Mouse (Mus musculus): ENCODE data around the gene Gm20388.
"Not testable (repeated sequence)": the region's sequence is repeated elsewhere in the genome, so short reads cannot be mapped to it uniquely, and the experiment has no call there.

Gm20388 gene

GRCm38 (mm10) chr8:120337627-120338026 lies 427.0 kb downstream of the Gm20388 start:
- no peak for DNase-seq (ENCODE audit: low spot score)

DNA sequence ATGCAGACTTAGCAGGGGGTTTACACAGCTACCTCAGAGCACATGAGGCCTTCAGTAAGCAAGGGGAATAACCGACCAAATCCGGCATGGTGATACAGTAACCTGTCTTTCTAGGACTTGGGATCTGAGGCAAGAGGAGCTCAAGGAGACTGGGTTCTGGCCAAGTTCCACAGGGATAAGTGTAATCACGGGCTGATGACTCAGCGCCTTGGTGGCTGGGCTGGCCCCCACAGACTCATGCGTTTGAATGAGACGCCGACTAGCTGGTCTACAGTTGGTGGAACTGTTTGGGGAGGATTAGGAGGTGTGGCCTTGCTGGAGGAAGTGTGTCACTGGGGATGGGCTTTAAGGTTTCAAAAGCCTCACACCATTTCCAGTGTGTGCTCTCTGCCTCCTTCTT lies 428.0 kb downstream of the Gm20388 start:
- DNase-seq (ENCODE audit: low spot score), result no peak

GRCm38 (mm10) chr8:120339743-120340142 lies 429.1 kb downstream of the Gm20388 start:
- peak; percentile 68 for DNase-seq (ENCODE audit: low spot score)

DNA sequence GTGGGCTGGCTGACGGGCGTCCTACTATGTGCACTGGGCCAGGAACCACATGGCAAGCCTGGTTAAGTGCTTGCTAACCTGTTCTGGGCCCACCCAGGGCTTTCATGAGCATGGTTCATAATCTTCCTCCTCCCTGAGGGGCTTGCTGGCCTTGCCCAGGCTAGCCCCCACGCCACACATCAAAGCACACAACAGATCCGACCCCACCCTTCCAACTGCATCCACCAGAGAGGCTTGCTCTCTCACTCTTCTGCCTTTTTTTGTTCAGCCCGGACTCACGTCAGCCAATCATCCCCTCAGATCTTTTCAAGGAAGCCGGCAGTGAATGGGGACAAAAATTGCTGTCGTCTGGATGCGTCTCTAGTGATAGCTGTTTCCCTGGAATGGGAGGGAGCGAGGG lies 430.5 kb downstream of the Gm20388 start:
- DNase-seq (ENCODE audit: low spot score), result no peak

GRCm38 (mm10) chr8:120342847-120343548 lies 432.4 kb downstream of the Gm20388 start:
- DNase-seq (ENCODE audit: low spot score), result no peak

GRCm38 (mm10) chr8:120343582-120343981 lies 432.9 kb downstream of the Gm20388 start:
- DNase-seq (ENCODE audit: low spot score), result no peak

- DNase-seq (ENCODE audit: low spot score), result no peak
Observed at GRCm38 (mm10) chr8:120344166-120344565, 433.5 kb downstream of the Gm20388 start.

DNA sequence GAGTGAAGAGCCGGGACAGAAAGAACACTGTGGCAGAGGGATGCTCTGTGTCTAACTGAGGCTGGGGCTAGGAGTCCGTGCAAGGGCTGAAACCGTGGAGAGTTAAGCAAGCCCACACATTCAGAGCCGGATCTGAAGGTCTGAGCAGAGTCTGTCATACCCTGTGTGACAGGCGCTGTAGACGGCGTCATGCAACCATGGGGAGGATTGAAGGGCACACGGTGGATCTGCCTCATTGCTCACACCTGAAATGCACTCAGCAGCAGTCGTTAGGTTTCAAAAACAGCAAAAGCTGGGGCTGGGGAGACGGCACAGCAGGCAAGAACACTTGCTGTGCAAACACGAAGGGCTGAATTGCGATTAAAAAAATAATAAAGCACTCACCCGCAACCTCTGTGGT lies 433.9 kb downstream of the Gm20388 start:
- no peak for DNase-seq (ENCODE audit: low spot score)

DNA sequence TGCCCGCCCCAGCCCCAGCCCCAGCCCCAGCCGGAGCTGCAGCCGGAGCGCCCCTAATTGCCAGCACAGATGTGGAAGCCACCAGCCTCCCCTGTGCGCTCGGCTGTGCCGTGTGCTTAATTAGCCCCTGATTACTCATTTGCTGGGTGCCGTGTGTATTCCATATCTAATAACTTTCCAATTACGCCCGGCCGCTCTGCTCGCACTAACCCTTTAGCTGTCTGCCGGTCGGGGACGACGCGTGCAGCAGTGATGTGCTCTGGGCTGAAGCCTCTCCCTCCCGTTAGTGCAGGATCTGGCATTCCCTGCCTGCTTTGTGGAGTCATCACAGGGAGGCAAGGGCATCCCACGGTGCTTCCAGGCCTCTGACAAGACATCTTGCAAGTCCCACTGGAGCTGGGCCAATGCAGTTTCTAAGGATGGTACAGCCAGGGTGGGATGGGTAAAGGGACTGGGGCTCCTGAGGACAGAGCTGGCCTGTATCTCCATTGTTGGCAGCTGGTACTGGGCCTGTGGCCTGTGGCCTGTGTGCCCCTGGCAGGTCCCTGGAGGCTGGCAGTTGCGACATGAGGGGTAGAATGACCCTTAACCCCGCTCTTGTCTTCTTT lies 437.2 kb downstream of the Gm20388 start:
- DNase-seq (ENCODE audit: low spot score), result peak; percentile 37

- no peak for DNase-seq (ENCODE audit: low spot score)
Observed at GRCm38 (mm10) chr8:120348922-120349321, 438.3 kb downstream of the Gm20388 start.

DNA sequence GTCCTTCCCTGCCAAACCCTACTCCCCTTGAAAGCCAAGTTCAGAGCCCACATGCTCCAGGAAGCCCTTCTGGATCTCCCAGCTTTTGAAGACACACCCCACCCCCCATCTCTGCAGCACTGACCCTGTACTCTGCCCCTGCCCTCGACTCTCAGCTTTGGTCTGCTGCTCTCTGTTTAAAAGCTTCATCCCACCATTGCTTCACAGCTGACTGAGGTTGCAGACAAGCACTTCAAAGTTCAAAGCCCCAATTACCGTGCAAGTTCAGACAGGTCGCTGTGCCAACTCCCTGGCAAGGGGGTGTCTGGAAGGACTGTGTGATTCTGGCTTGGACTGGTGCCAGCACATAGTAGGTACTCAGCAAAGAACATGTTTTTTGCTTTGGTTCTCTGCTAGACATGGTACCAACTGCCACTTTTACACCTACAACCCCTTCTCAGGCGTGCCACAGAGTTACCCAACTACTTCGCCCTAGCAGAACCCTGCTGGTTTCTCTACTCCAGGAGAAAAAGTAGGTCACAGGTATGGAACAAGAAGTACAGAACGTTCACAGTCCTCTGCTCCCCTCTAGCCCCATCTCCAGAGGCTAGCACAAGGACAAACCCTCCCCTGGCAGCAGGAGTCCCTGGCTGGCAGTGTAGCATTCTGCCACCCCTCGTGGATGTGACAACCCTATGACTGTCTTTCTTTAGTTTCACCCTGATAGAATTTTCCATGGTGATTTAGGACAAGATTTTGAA lies 440.9 kb downstream of the Gm20388 start:
- DNase-seq (ENCODE audit: low spot score), result no peak

GRCm38 (mm10) chr8:120352096-120352495 lies 441.5 kb downstream of the Gm20388 start:
- DNase-seq (ENCODE audit: low spot score), result no peak

DNA sequence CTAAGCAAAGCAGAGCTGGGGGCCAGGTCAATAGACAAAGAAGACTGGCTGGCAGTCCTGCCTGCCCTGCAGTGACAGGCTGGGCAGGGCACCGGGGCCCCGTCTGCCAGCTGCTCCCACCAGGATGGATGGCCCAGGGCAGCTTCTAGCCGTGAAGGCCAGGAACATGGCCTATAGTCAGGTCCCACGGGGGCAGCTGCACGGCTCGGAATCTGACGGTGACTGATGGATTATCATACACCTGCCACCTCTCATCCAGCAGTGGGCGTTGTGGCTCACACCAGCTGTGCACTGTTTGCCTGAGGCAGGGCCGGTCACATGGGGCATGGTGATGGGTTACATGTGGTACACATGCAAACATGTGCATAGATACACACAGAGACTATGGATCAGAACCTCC lies 445.4 kb downstream of the Gm20388 start:
- no peak for DNase-seq (ENCODE audit: low spot score)

DNA sequence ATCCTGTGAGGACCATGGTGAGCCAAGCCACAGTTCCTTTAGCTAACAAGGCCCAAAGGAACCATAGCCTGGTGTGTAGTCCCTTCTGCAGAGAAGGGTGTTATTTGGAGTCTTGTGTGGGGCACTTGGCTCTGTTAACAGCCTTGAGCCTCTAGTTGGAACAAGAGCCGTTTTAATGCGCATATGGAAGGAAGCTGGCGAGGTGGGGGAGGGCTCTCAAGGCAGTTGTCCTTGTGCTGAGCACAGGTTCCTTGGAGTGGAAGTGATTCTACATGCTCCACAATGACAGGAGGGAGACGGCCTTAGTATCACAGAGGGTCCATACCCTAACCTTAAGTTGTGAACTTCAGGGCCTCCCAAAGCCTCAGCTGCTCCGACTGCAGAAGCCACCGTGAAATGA lies 446.9 kb downstream of the Gm20388 start:
- no peak for DNase-seq (ENCODE audit: low spot score)

- no peak for DNase-seq (ENCODE audit: low spot score)
Observed at GRCm38 (mm10) chr8:120361301-120361700, 450.7 kb downstream of the Gm20388 start.

GRCm38 (mm10) chr8:120363552-120364071 lies 453.0 kb downstream of the Gm20388 start:
- DNase-seq (ENCODE audit: low spot score), result no peak

DNA sequence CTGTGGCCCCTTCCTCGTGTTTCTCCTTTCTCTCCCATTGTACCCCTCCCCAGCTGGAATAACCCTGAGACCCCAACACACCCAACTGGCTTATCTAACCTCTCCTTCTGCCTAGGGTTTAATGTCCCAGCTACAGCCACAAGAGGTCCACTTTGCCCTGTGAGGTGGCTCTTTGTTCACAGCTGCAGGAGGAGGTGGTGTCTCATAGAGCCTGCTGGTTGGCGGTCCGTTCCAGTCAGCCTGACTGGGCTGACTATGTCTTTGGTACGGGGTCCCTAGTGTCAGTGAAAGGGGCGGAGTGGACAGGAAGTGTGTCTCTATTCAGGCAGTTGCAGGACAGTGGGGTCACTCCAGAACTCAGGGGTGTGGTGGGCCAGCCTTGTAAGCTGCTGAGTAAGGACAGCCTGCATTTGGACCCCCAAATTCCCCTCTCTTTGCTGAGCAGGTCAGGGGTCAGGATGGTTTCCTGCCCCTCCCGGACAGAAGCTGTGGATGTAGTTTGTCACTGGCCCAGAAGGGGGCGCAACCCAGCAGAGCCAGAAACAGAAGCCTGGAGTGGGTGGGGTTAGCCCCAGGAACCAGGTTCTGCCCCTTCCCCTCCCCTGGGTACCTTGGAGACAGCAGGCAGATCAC lies 453.6 kb downstream of the Gm20388 start:
- no peak for DNase-seq (ENCODE audit: low spot score)

- no peak for DNase-seq (ENCODE audit: low spot score)
Observed at GRCm38 (mm10) chr8:120366840-120367239, 456.2 kb downstream of the Gm20388 start.

- DNase-seq (ENCODE audit: low spot score), result not testable (repeated sequence)
Observed at GRCm38 (mm10) chr8:120368191-120368590, 457.6 kb downstream of the Gm20388 start.

GRCm38 (mm10) chr8:120368814-120369649 lies 458.4 kb downstream of the Gm20388 start:
- DNase-seq (ENCODE audit: low spot score), result peak; percentile 95

DNA sequence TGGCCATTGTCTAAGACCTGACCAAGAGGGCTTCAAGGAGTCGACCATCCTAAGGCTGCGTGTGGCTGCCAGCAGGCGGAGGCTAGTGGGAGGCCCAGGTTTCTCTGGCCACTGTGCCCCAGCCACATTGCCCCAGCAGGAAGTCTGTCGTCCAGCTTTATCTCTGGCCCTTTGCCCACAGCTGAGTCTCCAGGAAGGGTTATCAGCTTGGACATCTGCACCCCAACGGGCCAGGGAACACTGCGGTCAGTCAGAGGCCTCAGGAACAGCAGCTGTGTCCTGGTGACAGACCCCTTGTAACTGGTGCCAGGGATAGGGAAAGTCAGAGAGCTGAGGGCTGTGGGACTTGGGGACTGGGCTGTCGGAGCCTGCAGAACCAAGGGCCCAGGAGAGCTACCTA lies 459.3 kb downstream of the Gm20388 start:
- no peak for DNase-seq (ENCODE audit: low spot score)

- DNase-seq (ENCODE audit: low spot score), result no peak
Observed at GRCm38 (mm10) chr8:120370461-120370860, 459.8 kb downstream of the Gm20388 start.

Data from adipocyte (in vitro differentiated cells).